Mouse (Mus musculus): ENCODE results near the gene Rhov.

GRCm38 (mm10) chr2:119300819-119301493, 29.9 kb upstream of the Rhov start:
- TF ChIP-seq MAX (IDR thresholded peaks at IDR 0.05; ENCODE audit: low read depth) (no peak), CEBPB (IDR thresholded peaks at IDR 0.05; ENCODE audit: insufficient read depth, poor library complexity, severe bottlenecking) (no peak), MYOD1 (IDR thresholded peaks at IDR 0.05; ENCODE audit: control insufficient read depth in 1 of 3, insufficient read length in 2 of 3, low read depth in 2 of 3) (no peak), POLR2A (IDR thresholded peaks at IDR 0.05; ENCODE audit: insufficient read length, low read depth) (no peak), POLR2AphosphoS2 (IDR thresholded peaks at IDR 0.05; ENCODE audit: insufficient read length, low read depth) (no peak), E2F4 (IDR thresholded peaks at IDR 0.05; ENCODE audit: insufficient read depth) (no peak)
